Mouse (Mus musculus) left cerebral cortex, adult 2 months (tissue): ENCODE results near the gene Gm4498. TPM values are rescaled to one million over a fixed set of nuclear protein-coding genes. Genes with fewer than 3 reads are reported as not detected.
"Not testable (repeated sequence)": the region's sequence is repeated elsewhere in the genome, so short reads cannot be mapped to it uniquely, and the experiment has no call there.

Experiments used
- DNase-seq, 2 experiments: peaks; one replicate each; pipeline ENCODE4 v3.0.0; 2021 to 2022; ENCODE audit warnings: low spot score in 2 of 2, mixed read lengths in 1 of 2; ENCODE audit errors: extremely low spot score in 1 of 2
- H3K27ac ChIP-seq: fragments of 200-600 bp; 2 replicates; pipeline ENCODE4 v1.8.1; 2022
- H3K4me3 ChIP-seq: fragments of 200-600 bp; 2 replicates; pipeline ENCODE4 v1.8.1; 2022
- intact Hi-C: fragments of 180-260 bp; cut with DNase I; formaldehyde crosslinking; loops from one replicate; pipeline ENCODE4 v1.15.1; 2025
- long read RNA-seq, 2 experiments: library from polyadenylated mRNA; stranded (forward); transcript quantifications; one replicate each; pipeline ENCODE4 v2.0.0; 2021; ENCODE audit warnings: borderline mapping rate in 2 of 2
- total RNA-seq, 2 experiments: library from RNA; stranded (reverse); gene quantifications; 2 replicates each; pipeline ENCODE4 v1.2.3; 2021

Gm4498 gene
- not detected for total RNA-seq
- long read RNA-seq, experiment 1: 0 reads
- long read RNA-seq, experiment 2: 0 reads

- DNase-seq, intact Hi-C loops, H3K27ac ChIP-seq, H3K4me3 ChIP-seq: not testable (repeated sequence)
Measured at GRCm38 (mm10) chr7:20233728-20234127, at the start of gene Gm4498. TSS of gene Gm4498 (minus strand) at chr7:20233828.

- DNase-seq, intact Hi-C loops, H3K4me3 ChIP-seq, H3K27ac ChIP-seq: not testable (repeated sequence)
Measured at GRCm38 (mm10) chr7:20262734-20263133, 29.1 kb upstream of the Gm4498 start, which contains the start of gene Gm5890. TSS of gene Gm5890 (minus strand) at chr7:20262834.

DNA sequence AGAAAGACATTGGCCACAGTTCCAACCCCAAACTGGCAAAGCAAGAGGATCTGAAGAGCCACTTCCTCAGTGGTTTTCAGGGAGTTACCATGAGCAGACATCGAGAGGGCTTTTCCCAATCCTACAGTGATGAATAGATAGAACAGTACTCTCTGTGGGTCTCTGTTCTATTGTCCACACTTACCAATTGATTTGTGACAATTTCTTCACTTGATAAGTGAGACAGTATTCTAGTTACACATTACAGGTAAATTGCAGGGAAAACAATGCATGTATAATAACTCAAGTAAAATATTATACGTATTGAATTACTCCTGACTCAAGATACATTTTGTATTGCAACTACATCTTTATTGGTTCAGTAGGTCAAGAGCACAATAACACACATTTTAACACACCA is 28.1 kb downstream of the Gm4498 start, which contains the start of gene Gm6164:
Gene Gm6164, minus strand, starts transcription at position 101 of the 400 bp plus-strand sequence.
- H3K27ac ChIP-seq, H3K4me3 ChIP-seq, DNase-seq, intact Hi-C loops: not testable (repeated sequence)

DNA sequence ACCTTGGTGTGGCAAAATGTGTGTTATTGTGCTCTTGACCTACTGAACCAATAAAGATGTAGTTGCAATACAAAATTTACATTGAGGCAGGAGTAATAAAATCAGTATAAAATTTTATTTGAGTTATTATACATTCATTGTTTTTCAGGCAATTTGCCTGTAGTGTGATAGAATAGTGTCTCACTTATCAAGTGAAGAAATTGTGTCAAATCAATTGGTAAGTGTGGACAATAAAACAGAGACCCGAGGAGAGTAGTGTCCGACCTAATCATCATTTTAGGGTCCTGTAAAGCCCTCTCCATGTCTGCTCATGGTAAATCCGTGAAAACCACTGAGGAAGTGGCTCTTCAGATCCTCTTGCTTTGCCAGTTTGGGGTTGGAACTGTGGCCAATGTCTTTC is 40.2 kb downstream of the Gm4498 start, which contains the start of gene Vmn1r95:
Gene Vmn1r95, plus strand, starts transcription at position 301 of the 400 bp plus-strand sequence.
- DNase-seq, H3K27ac ChIP-seq, H3K4me3 ChIP-seq, intact Hi-C loops: not testable (repeated sequence)

Other genes with a start within 250 kb of the Gm4498 start
- gene Nlrp9b, start 242.4 kb downstream of the Gm4498 start, total RNA-seq: not detected
- not detected for gene Vmn1r91, start 134.1 kb downstream of the Gm4498 start, total RNA-seq
- gene Gm16442, start 111.2 kb downstream of the Gm4498 start, total RNA-seq: not detected
- gene Vmn1r93, start 94.7 kb downstream of the Gm4498 start, total RNA-seq: not detected
- not detected for gene Vmn1r94, start 65.5 kb downstream of the Gm4498 start, total RNA-seq
- gene Vmn1r95, start 40.1 kb downstream of the Gm4498 start, total RNA-seq: not detected
- not detected for gene Gm6164, start 28.2 kb downstream of the Gm4498 start, total RNA-seq
- gene Gm5890, start 29.0 kb upstream of the Gm4498 start, total RNA-seq: not detected
- gene Gm4133, start 100.2 kb upstream of the Gm4498 start, total RNA-seq: not detected
- not detected for gene Gm5728, start 141.6 kb upstream of the Gm4498 start, total RNA-seq
- gene Vmn1r100, start 184.1 kb upstream of the Gm4498 start, total RNA-seq: not detected
- not detected for gene Vmn1r101, start 208.8 kb upstream of the Gm4498 start, total RNA-seq
- gene Gm10670, start 241.1 kb upstream of the Gm4498 start, total RNA-seq: not detected